ENCODE assay signal across 9 mouse cellular contexts in genomic region chr16:20677974-20678675, GRCm38 (mm10). TPM values are rescaled to one million over a fixed set of nuclear protein-coding genes. Genes with fewer than 3 reads are reported as not detected.
DNase-seq lines count a peak whose midpoint lies in the region; ATAC-seq and TF ChIP-seq lines count a peak whose summit lies in the region.
"Had no signal": no experiment of that assay in that cellular context is flagged by ENCODE, and none has a peak within 500 bp of the region (broad histone marks: within the 10 kb centered on the region; RNA-seq: fewer than 3 reads in every experiment).

No protein-coding gene starts in this region.

- peaks cover 11% of the 10 kb centered on the region for H3K79me2 ChIP-seq in heart, adult 2 months (replicated peaks; ENCODE audit: control insufficient read depth, insufficient read depth, low read length)
- peaks cover 68% of the 10 kb centered on the region for H3K79me2 ChIP-seq in macrophage (ENCODE audit: inconsistent target)

- H3K4me2 ChIP-seq in midbrain, embryonic 14.5 days (ENCODE audit: low read length), result no peak overlapping the region
- no peak overlapping the region for H3K4me2 ChIP-seq in midbrain, embryonic 16.5 days (ENCODE audit: low read length)
- H3K4me2 ChIP-seq: limb, embryonic 13.5 days had no signal

- peaks cover 84% of the 10 kb centered on the region for H3K36me3 ChIP-seq in midbrain, embryonic 14.5 days (ENCODE audit: control insufficient read depth, insufficient read depth, low read length)
- H3K36me3 ChIP-seq in midbrain, embryonic 16.5 days (ENCODE audit: control insufficient read depth, insufficient read depth, low read length), result peaks cover 66% of the 10 kb centered on the region
- peaks cover 26% of the 10 kb centered on the region for H3K36me3 ChIP-seq in heart, adult 2 months (ENCODE audit: control insufficient read depth, insufficient read depth, low read length)
- H3K36me3 ChIP-seq in macrophage (ENCODE audit: inconsistent target), result peaks cover 59% of the 10 kb centered on the region

- ATAC-seq in midbrain, embryonic 14.5 days (ENCODE audit: low FRiP score, low TSS enrichment), result no peak
- no peak for ATAC-seq in midbrain, embryonic 16.5 days
- ATAC-seq in inflammation-experienced regulatory T-cells, adult 6 months, result no peak

- H3K27me3 ChIP-seq in midbrain, embryonic 14.5 days (ENCODE audit: control insufficient read depth, insufficient read depth, low read length), result no peaks in the 10 kb centered on the region
- H3K27me3 ChIP-seq in midbrain, embryonic 16.5 days (ENCODE audit: control insufficient read depth, insufficient read depth, low read depth, low read length), result no peaks in the 10 kb centered on the region
- no peaks in the 10 kb centered on the region for H3K27me3 ChIP-seq in heart, adult 2 months (ENCODE audit: control insufficient read depth, insufficient read depth, low read length)
- H3K27me3 ChIP-seq: limb, embryonic 13.5 days had no signal

- TF ChIP-seq POLR2A in heart, adult 2 months (IDR thresholded peaks at IDR 0.05; ENCODE audit: insufficient read depth, low read depth, low read length), result no peak

- no peak for TF ChIP-seq CTCF in heart, adult 2 months (IDR thresholded peaks at IDR 0.05)

- H3K9ac ChIP-seq in midbrain, embryonic 14.5 days (replicated peaks; ENCODE audit: low read length), result no peak overlapping the region
- H3K9ac ChIP-seq in midbrain, embryonic 16.5 days (ENCODE audit: low read depth, low read length), result no peak overlapping the region
- no peak overlapping the region for H3K9ac ChIP-seq in heart, adult 2 months (ENCODE audit: low read depth, low read length)
- H3K9ac ChIP-seq: limb, embryonic 13.5 days had no signal

- H3K4me3 ChIP-seq in midbrain, embryonic 14.5 days (replicated peaks; ENCODE audit: low read depth, low read length), result no peak overlapping the region
- H3K4me3 ChIP-seq in midbrain, embryonic 16.5 days (ENCODE audit: low read depth, low read length), result no peak overlapping the region
- no peak overlapping the region for H3K4me3 ChIP-seq in heart, adult 2 months
- no peak overlapping the region for H3K4me3 ChIP-seq in macrophage (ENCODE audit: inconsistent target)
- H3K4me3 ChIP-seq: limb, embryonic 13.5 days had no signal

- intact Hi-C loops in heart, adult 2 months (cut with DNase I), result no loop called here

- H3K4me1 ChIP-seq in midbrain, embryonic 14.5 days (ENCODE audit: control insufficient read depth, insufficient read depth, low read length), result peaks cover 11% of the 10 kb centered on the region
- H3K4me1 ChIP-seq in midbrain, embryonic 16.5 days (ENCODE audit: control insufficient read depth, insufficient read depth, low read length), result peaks cover 15% of the 10 kb centered on the region
- peaks cover 12% of the 10 kb centered on the region for H3K4me1 ChIP-seq in heart, adult 2 months (ENCODE audit: control insufficient read depth, insufficient read depth, low read length)

- peak; percentile 38 for DNase-seq in midbrain, embryonic 14.5 days
- DNase-seq in cerebellum, adult 9-10 months, result peak; percentile 77
- peak; percentile 85 to 90 for DNase-seq in heart, adult 2 months
- DNase-seq in layer of hippocampus, postnatal 10 days (ENCODE audit: low spot score in 2 of 2), result peak; percentile 45 to 65
- DNase-seq in urinary bladder, postnatal 10 days (ENCODE audit: low spot score), result peak; percentile 45

- no peak for TF ChIP-seq EP300 in heart, adult 2 months (IDR thresholded peaks at IDR 0.05; ENCODE audit: insufficient read depth, low read depth, low read length)

- no peak overlapping the region for H3K27ac ChIP-seq in midbrain, embryonic 14.5 days (replicated peaks; ENCODE audit: low read depth, low read length)
- H3K27ac ChIP-seq in midbrain, embryonic 16.5 days (ENCODE audit: low read length), result no peak overlapping the region
- peak overlapping the region; percentile 53 for H3K27ac ChIP-seq in heart, adult 2 months
- peak overlapping the region; percentile 21 for H3K27ac ChIP-seq in macrophage
- H3K27ac ChIP-seq: limb, embryonic 13.5 days had no signal

- WGBS in midbrain, embryonic 14.5 days, result 89% methylated on average over 10 of the region's 10 CpGs
- WGBS in midbrain, embryonic 16.5 days, result 74% methylated on average over 10 of the region's 10 CpGs
- 47% methylated on average over 10 of the region's 10 CpGs for WGBS in heart, adult 2 months
- WGBS in macrophage (ENCODE audit: missing documents), result 48% methylated on average over 10 of the region's 10 CpGs

- H3K9me3 ChIP-seq in midbrain, embryonic 14.5 days (ENCODE audit: control insufficient read depth, low read length), result no peaks in the 10 kb centered on the region
- H3K9me3 ChIP-seq in midbrain, embryonic 16.5 days (replicated peaks; ENCODE audit: control insufficient read depth, low read length, poor library complexity, severe bottlenecking), result no peaks in the 10 kb centered on the region
- H3K9me3 ChIP-seq: limb, embryonic 13.5 days had no signal

RNA-seq across cellular contexts. Expression of gene Eif4g1, which starts 10.0 kb away (rescaled TPM):
- polyA plus RNA-seq in midbrain, embryonic 14.5 days (2014; fragmentation: Nextera tagmentation; extraction: Ambion mirVana), result 117 and 123 TPM in 2 replicates
- 127 and 134 TPM in 2 replicates for polyA plus RNA-seq in midbrain, embryonic 16.5 days (2015; fragmentation: Nextera tagmentation; extraction: Ambion mirVana)
- 100 to 1,000 TPM; 344 to 420 TPM for total RNA-seq in heart, adult 2 months (2021)
- 343 and 423 TPM in 2 replicates for polyA plus RNA-seq in heart, adult 2 months (2012; rRNA removed)
- 100 to 1,000 TPM; 349 to 379 TPM for total RNA-seq in layer of hippocampus, postnatal 10 days (2021)
- total RNA-seq in macrophage (2018; cell fraction: chromatin; rRNA removed), result 1,000 to 10,000 TPM in 1 of 26 experiments, 100 to 1,000 TPM in 25; 305 to 1,018 (median 385) TPM
- total RNA-seq in macrophage (2018; cell fraction: cytosol; rRNA removed), result 100 to 1,000 TPM; 102 to 196 (median 161) TPM
- 100 to 1,000 TPM; 189 to 333 (median 233) TPM for total RNA-seq in macrophage (2018; cell fraction: nucleus; rRNA removed)
- polyA plus RNA-seq in macrophage (2018), result 125 to 210 TPM (median 165 TPM) in 3 replicates
- polyA plus RNA-seq in inflammation-experienced regulatory T-cells, adult 6 months (2017; shearing (Covaris generic)), result 10 to 100 TPM; 48.9 to 68.0 (median 51.3) TPM

RNA-seq across cellular contexts. Expression of gene Fam131a, which starts 14.9 kb away (rescaled TPM):
- polyA plus RNA-seq in midbrain, embryonic 14.5 days (2014; fragmentation: Nextera tagmentation; extraction: Ambion mirVana), result 45.3 and 50.1 TPM in 2 replicates
- polyA plus RNA-seq in midbrain, embryonic 16.5 days (2015; fragmentation: Nextera tagmentation; extraction: Ambion mirVana), result 62.1 and 66.5 TPM in 2 replicates
- 10 to 100 TPM; 22.2 to 24.6 TPM for total RNA-seq in heart, adult 2 months (2021)
- 31.3 and 40.5 TPM in 2 replicates for polyA plus RNA-seq in heart, adult 2 months (2012; rRNA removed)
- total RNA-seq in layer of hippocampus, postnatal 10 days (2021), result 100 to 1,000 TPM; 298 to 325 TPM
- 1 to 10 TPM in 18 of 26 experiments, under 1 TPM in 6, not detected in 2; 0.29 to 7.0 (median 2.1) TPM for total RNA-seq in macrophage (2018; cell fraction: chromatin; rRNA removed)
- 1 to 10 TPM in 10 of 26 experiments, under 1 TPM in 16; 0.18 to 2.1 (median 0.78) TPM for total RNA-seq in macrophage (2018; cell fraction: cytosol; rRNA removed)
- 1 to 10 TPM in 17 of 26 experiments, under 1 TPM in 9; 0.31 to 4.4 (median 1.2) TPM for total RNA-seq in macrophage (2018; cell fraction: nucleus; rRNA removed)
- polyA plus RNA-seq in macrophage (2018), result 0.22 to 1.6 TPM (median 0.63 TPM) in 3 replicates
- under 1 TPM; 0.30 to 0.78 (median 0.59) TPM for polyA plus RNA-seq in inflammation-experienced regulatory T-cells, adult 6 months (2017; shearing (Covaris generic))

RNA-seq across cellular contexts. Expression of gene Psmd2, which starts 26.7 kb away (rescaled TPM):
- polyA plus RNA-seq in midbrain, embryonic 14.5 days (2014; fragmentation: Nextera tagmentation; extraction: Ambion mirVana), result 277 and 366 TPM in 2 replicates
- polyA plus RNA-seq in midbrain, embryonic 16.5 days (2015; fragmentation: Nextera tagmentation; extraction: Ambion mirVana), result 365 and 371 TPM in 2 replicates
- 100 to 1,000 TPM; 180 to 212 TPM for total RNA-seq in heart, adult 2 months (2021)
- polyA plus RNA-seq in heart, adult 2 months (2012; rRNA removed), result 96.9 and 178 TPM in 2 replicates
- total RNA-seq in layer of hippocampus, postnatal 10 days (2021), result 100 to 1,000 TPM; 248 to 270 TPM
- total RNA-seq in macrophage (2018; cell fraction: chromatin; rRNA removed), result 100 to 1,000 TPM in 24 of 26 experiments, 10 to 100 TPM in 2; 65.5 to 204 (median 145) TPM
- total RNA-seq in macrophage (2018; cell fraction: cytosol; rRNA removed), result 100 to 1,000 TPM; 146 to 217 (median 178) TPM
- total RNA-seq in macrophage (2018; cell fraction: nucleus; rRNA removed), result 100 to 1,000 TPM in 24 of 26 experiments, 10 to 100 TPM in 2; 94.8 to 246 (median 168) TPM
- polyA plus RNA-seq in macrophage (2018), result 143 to 206 TPM (median 205 TPM) in 3 replicates
- polyA plus RNA-seq in inflammation-experienced regulatory T-cells, adult 6 months (2017; shearing (Covaris generic)), result 100 to 1,000 TPM; 135 to 198 (median 183) TPM

RNA-seq across cellular contexts. Expression of gene Polr2h, which starts 39.3 kb away (rescaled TPM):
- 89.6 and 95.7 TPM in 2 replicates for polyA plus RNA-seq in midbrain, embryonic 14.5 days (2014; fragmentation: Nextera tagmentation; extraction: Ambion mirVana)
- polyA plus RNA-seq in midbrain, embryonic 16.5 days (2015; fragmentation: Nextera tagmentation; extraction: Ambion mirVana), result 83.0 and 88.0 TPM in 2 replicates
- total RNA-seq in heart, adult 2 months (2021), result 1 to 10 TPM; 9.0 TPM
- 11.8 and 12.6 TPM in 2 replicates for polyA plus RNA-seq in heart, adult 2 months (2012; rRNA removed)
- 10 to 100 TPM; 23.2 to 27.7 TPM for total RNA-seq in layer of hippocampus, postnatal 10 days (2021)
- 10 to 100 TPM in 3 of 26 experiments, 1 to 10 TPM in 23; 2.4 to 10.3 (median 4.9) TPM for total RNA-seq in macrophage (2018; cell fraction: chromatin; rRNA removed)
- total RNA-seq in macrophage (2018; cell fraction: cytosol; rRNA removed), result 10 to 100 TPM; 10.2 to 20.7 (median 14.9) TPM
- 10 to 100 TPM in 9 of 26 experiments, 1 to 10 TPM in 17; 3.1 to 16.1 (median 7.9) TPM for total RNA-seq in macrophage (2018; cell fraction: nucleus; rRNA removed)
- 5.2 to 20.4 TPM (median 12.3 TPM) in 3 replicates for polyA plus RNA-seq in macrophage (2018)
- polyA plus RNA-seq in inflammation-experienced regulatory T-cells, adult 6 months (2017; shearing (Covaris generic)), result 10 to 100 TPM; 63.1 to 71.1 (median 64.1) TPM

RNA-seq across cellular contexts. Expression of gene Clcn2, which starts 39.4 kb away (rescaled TPM):
- polyA plus RNA-seq in midbrain, embryonic 14.5 days (2014; fragmentation: Nextera tagmentation; extraction: Ambion mirVana), result 27.2 and 30.9 TPM in 2 replicates
- polyA plus RNA-seq in midbrain, embryonic 16.5 days (2015; fragmentation: Nextera tagmentation; extraction: Ambion mirVana), result 22.3 and 25.4 TPM in 2 replicates
- total RNA-seq in heart, adult 2 months (2021), result 1 to 10 TPM; 1.3 to 1.8 TPM
- polyA plus RNA-seq in heart, adult 2 months (2012; rRNA removed), result 5.9 and 8.0 TPM in 2 replicates
- total RNA-seq in layer of hippocampus, postnatal 10 days (2021), result 10 to 100 TPM; 41.4 to 50.7 TPM
- 10 to 100 TPM in 4 of 26 experiments, 1 to 10 TPM in 22; 3.9 to 14.1 (median 7.6) TPM for total RNA-seq in macrophage (2018; cell fraction: chromatin; rRNA removed)
- total RNA-seq in macrophage (2018; cell fraction: cytosol; rRNA removed), result under 1 TPM; 0.05 to 0.60 (median 0.20) TPM
- total RNA-seq in macrophage (2018; cell fraction: nucleus; rRNA removed), result 1 to 10 TPM in 25 of 26 experiments, under 1 TPM in 1; 0.69 to 7.6 (median 4.8) TPM
- 0.11 to 0.38 TPM (median 0.35 TPM) in 3 replicates for polyA plus RNA-seq in macrophage (2018)
- polyA plus RNA-seq in inflammation-experienced regulatory T-cells, adult 6 months (2017; shearing (Covaris generic)), result 1 to 10 TPM in 1 of 3 experiments, under 1 TPM in 2; 0.48 to 1.2 (median 0.79) TPM

Comparison
In these comparisons a context has a peak if more than half of its experiments do, and no peak if none do; other contexts are left out.
1. H3K27ac ChIP-seq: peak in heart, adult 2 months (single experiment) and macrophage (single experiment); none in midbrain, embryonic 14.5 days (single experiment) and midbrain, embryonic 16.5 days (single experiment).
2. RNA of gene Fam131a, which starts 14.9 kb away (polyA plus RNA-seq): 62.1 to 66.5 TPM in midbrain, embryonic 16.5 days, 45.3 to 50.1 TPM in midbrain, embryonic 14.5 days and 31.3 to 40.5 TPM in heart, adult 2 months; 0.30 to 0.78 TPM in inflammation-experienced regulatory T-cells, adult 6 months and 0.22 to 1.6 TPM in macrophage; every median in the first group is over 10 times any median in the second.
3. Peak in every context shown above with its lines, with median percentiles within 50 percentile points of each other: DNase-seq.